Mouse (Mus musculus) lung, postnatal 25 days (tissue): ENCODE data around the gene Stag3.
A peak's percentile ranks its signal among the peaks of the same experiment; 100 is the strongest.

Experiments
- DNase-seq: peaks from one replicate; pipeline ENCODE4 v3.0.0; 2022; ENCODE audit warnings: low spot score

Stag3 gene

DNA sequence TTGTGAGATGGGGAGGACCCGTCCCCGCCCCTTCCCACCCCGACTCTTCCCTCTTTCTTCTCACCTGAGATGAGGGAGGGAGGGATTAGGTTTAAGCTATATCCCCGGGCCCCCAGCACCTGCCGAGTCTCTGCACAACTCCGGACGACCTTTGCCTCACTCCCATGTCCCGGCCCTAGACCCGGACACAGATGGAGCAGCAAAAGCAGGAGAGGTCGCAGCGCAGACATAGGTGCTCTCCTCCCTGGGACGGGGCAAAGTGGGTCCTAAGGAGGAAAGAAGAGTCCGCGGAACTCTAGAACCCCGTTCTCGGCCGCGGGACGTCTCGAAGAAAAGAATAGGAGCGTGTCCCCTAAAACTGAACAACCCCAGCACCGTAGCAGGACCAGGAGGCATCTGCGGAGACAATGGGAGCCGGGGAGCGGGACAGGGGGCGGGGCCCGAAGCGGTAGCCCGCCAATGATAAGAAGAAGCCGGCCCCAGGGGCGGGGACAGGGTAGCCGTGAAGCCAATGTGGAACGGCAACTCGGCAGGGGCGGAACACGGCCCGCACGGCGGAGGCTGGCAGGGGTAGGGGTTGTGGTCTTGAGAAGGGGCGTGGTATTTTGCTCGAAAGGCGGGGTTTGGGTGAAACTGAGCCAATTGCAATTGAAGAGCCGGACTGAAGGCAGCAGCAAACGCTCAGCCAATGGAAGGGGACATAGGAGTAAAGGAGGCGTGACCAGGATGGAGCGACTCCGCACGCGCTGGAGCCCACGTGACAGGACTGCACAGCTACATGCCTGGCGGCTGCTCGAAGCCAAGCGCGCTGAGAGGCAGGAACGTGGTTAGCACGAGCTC is at the start of gene Stag3, which contains the start of the genes Gm43720 and Gpc2:
Stag3 (plus strand) TSS at position 656 of the 840 bp plus-strand sequence.
Gm43720 (minus strand) TSS at position 374 of the 840 bp plus-strand sequence.
Gpc2 (minus strand) TSS at position 421 of the 840 bp plus-strand sequence.
- peak; percentile 82 for DNase-seq

GRCm38 (mm10) chr5:138233778-138234177 is 46.3 kb upstream of the Stag3 start:
- DNase-seq = no peak

DNA sequence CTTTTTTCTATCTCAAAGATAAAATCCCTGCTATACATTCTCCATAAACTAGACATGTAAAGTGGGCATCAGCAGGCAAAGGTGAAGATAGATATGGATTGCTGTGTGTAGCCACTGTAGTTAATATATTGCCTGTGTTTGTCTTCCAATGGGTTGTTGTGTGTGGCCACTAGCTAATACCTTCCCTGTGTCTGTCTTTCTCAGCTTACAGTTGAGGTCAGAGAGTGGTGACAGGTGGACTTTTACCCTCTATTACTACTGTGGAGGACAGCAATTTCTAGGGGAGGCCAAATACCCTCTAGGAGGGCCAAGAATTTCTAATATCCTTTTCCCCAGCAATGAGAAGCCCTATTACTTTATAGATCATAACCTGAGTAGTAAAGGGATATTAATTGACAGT is 45.8 kb upstream of the Stag3 start:
- DNase-seq = no peak

DNA sequence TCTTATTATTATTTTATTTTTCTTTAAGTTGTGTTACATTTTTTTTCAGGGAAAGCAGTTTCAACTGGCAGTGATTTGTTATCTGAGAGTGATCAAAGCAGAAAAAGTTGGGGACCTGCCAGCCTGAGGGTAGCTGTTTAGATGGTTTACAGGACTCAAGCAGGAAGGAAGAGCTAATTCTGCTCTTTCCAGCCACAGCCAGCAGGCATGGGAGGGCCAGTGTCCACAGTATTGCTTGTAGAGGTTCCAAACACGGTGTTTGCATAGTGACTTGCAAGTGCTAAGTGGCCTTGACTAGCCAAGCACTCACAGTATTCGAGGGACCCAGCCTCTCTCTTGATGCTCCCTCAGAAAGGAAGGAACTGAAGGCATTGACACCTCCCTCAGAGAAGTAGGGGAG is 38.5 kb upstream of the Stag3 start:
- DNase-seq = no peak

DNA sequence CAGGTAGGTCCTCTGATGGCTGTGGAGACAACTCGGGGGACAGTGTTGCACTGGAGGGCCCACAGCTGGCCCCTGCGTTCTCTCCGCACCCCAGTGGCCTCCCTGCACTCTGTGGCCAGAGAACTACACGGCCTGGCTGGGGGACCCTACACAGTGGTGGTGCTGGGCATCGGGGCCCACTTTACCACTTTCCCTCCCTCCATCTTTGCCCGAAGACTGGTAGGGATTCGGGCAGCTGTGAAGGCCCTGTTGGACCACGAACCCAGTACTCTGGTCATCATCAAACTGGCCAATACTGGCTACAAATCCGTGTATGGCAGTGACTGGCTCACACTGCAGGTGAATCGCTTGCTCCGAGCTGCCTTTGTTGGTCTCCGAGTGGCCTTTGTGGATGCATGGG is 28.9 kb upstream of the Stag3 start:
- DNase-seq = no peak

DNA sequence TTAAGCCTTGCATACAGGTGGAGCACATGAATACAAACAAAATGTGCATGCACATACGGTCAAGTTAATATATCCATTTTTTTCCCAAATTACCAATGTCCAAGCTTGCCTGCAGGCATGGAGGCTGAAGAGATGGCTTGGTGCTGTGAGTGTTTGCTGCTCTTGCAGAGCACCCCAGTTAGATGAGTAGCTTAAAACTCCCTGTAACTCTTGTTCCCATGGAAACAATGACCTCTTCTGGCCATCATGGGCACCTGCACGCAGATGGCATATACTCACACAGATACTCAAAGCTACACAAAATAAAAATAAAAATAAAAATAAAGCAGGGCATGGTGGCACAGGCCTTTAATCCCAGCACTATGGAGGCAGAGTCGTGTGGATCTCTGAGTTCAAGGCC is 27.0 kb upstream of the Stag3 start:
- DNase-seq = no peak

GRCm38 (mm10) chr5:138255353-138256093 is 24.5 kb upstream of the Stag3 start, which contains the start of gene Lamtor4:
TSS of gene Lamtor4 (plus strand) at chr5:138255482.
- DNase-seq = peak; percentile 98

- no peak for DNase-seq
Measured at GRCm38 (mm10) chr5:138256094-138256467, 24.0 kb upstream of the Stag3 start.

DNA sequence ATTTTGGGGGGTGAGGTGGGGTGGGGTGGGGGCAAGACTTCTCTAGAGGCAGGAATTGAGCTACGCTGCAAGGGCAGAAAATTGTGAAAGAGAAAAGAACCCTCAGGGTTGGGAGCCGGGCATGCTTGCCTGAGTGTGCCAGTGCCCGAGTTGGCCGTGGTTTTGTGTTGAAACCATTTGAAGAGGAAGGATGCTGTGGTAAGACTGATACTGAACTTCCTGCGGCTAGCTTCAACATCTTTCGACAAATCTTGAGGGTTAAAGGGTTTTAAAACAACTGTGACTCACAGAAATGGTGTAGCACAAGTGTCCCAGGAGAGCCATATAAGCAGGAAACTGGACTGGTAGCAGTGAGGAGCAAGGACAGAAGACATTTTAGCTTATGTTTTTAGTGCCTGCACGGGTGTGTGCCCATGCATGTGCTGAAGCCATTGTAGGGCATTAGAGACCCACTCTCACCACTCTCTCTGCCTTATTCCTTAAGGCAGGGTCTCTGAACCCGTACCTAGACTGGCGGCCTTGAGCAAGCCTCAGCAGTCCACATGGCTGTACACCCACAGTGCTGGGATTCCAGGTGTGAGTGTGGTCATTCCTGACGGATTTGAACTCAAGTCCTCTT is 23.0 kb upstream of the Stag3 start:
- peak; percentile 50 for DNase-seq

DNA sequence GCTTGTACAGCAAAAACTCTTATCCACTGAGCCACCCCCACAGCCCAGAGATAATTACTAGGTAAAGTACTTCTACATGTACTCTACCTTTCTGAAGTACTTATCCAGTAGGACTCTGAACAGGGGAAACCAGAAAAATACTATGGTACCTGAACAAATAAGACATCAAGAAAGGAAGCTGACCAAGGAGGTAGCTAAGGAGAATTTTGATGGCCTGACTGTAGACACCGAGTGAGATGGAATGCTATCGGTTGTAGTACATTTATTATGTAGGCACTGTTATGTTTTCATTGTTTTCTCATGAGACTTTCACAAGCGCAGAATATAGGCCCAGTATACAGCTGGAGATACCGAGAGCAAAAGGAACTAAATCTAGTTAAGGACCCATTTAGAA is 22.5 kb upstream of the Stag3 start:
- DNase-seq = no peak

GRCm38 (mm10) chr5:138258078-138258477 is 22.0 kb upstream of the Stag3 start:
- no peak for DNase-seq

GRCm38 (mm10) chr5:138258542-138258941 is 21.5 kb upstream of the Stag3 start:
- no peak for DNase-seq

DNA sequence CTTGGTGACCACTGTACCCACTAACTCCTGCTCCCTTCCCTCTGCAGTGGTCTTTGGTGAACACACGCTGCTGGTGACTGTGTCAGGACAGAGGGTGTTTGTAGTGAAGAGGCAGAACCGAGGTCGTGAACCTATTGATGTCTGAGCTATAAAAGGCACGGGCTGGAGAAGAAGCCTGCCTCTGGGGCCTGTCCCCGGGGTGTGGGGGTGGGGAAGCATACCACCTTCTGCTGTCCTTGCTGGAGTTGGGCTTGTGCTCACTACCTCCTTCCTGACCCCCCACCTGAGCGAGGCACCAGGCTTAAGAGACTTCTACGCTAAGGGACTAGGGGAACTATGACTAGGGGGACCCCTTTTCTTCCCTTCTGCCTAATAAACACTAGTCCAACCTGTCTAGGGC is 21.0 kb upstream of the Stag3 start:
- DNase-seq = no peak

GRCm38 (mm10) chr5:138260051-138260450 is 20.0 kb upstream of the Stag3 start:
- no peak for DNase-seq

DNA sequence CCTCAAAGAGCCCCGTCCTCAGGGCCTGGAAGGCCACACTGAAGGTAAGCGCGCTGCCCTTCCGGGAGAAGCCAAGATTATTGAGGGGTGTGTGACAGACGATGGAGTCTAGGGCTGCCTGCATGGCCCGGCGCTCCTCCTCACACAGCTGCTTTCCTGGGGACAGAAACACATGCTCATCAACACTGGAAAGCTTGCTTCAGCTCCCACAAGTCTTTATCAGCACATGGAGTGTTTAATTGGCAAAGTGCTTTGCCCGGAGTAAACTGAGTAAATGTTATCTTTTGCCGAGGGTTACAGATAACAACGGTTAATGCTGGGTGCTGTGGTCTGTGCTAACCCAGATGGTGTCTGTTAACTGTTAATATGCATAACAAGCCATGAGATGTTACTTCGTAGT is 19.2 kb upstream of the Stag3 start:
- DNase-seq = no peak

DNA sequence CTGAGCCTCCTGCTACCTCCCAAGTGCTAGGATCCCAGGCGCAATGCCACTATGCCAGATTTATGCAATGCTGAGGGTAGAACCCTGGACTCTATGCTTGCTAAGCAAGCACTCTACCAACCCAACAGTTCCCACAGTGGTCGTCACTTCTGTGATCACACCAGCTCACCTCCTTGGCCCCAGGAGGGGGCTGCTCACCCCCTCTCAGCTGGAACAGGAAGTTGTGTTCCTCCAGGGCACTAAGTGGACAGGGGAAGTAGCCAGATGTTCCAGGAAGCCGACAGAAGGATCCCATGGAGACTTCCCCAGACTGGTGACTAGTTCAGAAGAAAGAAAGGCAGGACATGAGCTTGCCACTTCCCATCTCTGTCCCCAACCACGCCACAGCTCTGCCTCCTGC is 18.0 kb upstream of the Stag3 start:
- no peak for DNase-seq

GRCm38 (mm10) chr5:138262582-138263240 is 17.3 kb upstream of the Stag3 start:
- no peak for DNase-seq

DNA sequence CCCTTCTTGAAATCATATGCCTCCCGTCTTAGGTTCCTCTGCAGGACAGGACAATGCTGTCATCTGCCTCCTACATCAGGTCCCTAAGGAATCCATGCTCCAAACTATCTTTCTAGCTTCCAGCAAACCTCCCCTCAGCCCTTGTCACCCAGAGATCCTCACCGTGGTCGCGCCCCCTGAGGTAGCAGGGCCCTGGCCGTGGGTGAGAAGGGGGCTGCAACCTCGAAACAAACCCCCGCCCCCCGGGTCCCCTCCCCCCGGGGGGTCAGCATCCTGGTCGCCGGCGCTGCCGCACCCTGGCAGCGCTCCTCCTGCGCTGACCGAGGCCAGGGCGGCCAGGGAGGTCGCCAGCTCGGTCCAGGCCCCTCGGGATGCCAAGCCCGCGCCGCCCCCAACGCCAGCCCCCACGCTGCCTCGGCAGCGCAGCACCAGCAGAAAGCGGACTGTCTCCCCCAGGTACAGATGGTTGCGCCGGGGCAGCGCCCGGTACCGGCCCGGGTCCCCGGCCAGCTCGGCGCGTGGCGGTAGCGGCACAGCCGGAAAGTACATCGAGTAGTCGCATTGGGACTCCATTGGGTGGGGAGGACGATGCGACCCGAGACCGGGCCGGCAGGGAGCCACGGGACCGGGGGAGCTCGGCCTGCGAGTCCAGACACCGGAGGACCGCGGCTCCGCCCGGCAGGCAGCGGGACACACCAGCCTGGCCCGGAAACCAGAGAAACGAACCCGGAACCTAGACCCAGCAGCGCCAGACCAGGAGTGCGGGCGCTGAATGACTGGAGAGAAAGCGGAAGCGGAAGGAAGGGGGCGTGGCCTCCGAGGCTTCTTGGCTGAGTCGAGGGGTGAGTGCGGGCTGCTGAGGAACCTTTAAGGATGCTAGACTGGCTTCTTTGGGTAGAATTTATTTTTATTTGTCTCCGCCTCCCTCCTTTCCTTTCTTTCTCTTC is 16.5 kb upstream of the Stag3 start, which contains the start of gene BC037034:
BC037034 (minus strand) TSS at position 774 of the 947 bp plus-strand sequence.
- peak; percentile 92 for DNase-seq

GRCm38 (mm10) chr5:138264207-138264578 is 15.8 kb upstream of the Stag3 start:
- no peak for DNase-seq

GRCm38 (mm10) chr5:138265712-138266111 is 14.3 kb upstream of the Stag3 start:
- DNase-seq = no peak

DNA sequence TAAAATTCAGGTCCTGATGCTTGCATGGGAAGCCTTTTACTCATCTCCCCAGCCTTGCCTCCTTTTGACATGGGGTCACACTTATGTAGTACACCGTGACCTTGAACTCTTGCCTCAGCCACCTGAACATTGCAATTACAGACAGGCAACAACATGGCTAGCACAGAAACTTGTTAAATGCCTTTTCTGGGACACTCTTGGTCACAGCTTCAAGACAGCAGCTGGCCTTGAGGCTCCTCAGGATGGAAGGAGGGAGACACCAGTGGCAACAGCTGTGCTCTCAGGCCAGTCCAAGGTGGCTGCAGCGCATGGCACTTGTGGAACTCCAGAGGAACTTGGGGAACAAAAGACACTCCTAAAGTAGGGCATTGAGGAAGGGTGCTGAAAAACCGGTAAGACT is 12.9 kb upstream of the Stag3 start:
- DNase-seq = no peak
